Mouse (Mus musculus) frontal cortex, adult (tissue): ENCODE measurements around the gene Pde3a.

Experiments used
- ATAC-seq: cut with Nextera tagmentation; 2 replicates; pipeline ENCODE4 v1.9.2; 2017; ENCODE audit warnings: mild to moderate bottlenecking, moderate library complexity, mixed read lengths; ENCODE audit not compliant: low TSS enrichment

Pde3a gene

DNA sequence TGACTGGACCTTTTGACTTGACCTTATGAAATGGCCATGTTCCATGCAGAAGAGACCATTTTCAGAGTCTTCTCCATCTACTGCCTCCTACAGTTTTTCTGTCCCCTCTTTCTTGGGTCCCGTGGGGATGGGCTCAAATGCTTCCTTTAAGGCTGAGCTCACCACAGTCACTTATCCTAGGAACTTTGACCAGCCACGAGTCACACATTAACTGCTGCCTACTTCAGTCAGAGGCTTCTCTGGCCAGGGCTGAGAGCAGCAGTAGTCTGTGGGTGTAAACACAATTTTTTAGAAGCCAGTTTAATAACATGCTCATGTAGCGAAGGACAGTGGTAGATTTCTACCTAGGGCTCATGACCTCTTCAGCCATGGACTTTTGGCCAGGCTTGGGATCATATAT is 79.0 kb downstream of the Pde3a start:
- ATAC-seq, result no peak

- ATAC-seq, result no peak
These were observed 82.4 kb downstream of the Pde3a start for GRCm38 (mm10) chr6:141331464-141331863.

DNA sequence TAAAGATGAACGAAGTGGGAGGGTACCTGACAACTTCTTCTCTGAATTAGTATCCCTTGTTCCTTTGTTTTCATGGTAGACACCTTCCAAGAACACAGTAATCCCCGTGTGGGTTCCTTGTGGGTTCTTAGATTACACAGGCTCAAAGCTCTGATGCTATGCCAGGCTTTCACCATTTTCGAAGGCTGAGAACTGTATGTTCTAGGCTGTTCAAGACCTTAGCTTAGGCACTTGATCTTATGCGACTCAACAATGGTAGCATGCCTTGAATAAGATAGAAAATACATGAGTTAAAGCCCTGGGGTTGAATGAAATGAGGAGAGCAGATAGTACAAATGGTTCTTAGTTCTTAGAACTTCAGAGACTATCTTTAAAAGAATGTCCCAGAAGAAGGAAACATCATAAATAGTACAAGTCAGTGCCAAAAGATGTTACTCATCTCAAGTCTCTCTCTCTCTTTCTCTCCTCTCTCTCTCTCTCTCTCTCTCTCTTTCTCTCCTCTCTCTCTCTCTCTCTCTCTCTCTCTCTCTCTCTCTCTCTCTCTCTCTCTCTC is 83.6 kb downstream of the Pde3a start:
- no peak for ATAC-seq

DNA sequence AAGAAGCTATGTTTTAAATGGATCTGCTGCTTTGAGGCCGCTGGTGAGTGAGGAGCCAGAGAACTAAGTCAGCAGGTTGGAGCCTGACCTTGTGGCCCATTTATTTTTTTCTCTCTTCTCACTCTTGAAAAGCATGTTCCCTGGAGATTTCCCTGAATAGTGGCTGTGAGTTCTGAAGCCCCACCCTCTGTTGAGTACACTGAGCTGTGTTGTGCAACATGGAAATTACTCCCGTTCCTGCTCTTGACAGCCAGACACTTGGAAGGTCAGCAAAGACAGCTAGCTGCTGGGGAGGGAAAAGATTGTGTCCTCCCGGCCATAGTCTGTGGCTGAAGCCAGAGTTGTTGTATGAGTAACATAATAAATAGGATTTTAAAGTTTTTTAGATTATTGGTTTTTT is 84.2 kb downstream of the Pde3a start:
- no peak for ATAC-seq

DNA sequence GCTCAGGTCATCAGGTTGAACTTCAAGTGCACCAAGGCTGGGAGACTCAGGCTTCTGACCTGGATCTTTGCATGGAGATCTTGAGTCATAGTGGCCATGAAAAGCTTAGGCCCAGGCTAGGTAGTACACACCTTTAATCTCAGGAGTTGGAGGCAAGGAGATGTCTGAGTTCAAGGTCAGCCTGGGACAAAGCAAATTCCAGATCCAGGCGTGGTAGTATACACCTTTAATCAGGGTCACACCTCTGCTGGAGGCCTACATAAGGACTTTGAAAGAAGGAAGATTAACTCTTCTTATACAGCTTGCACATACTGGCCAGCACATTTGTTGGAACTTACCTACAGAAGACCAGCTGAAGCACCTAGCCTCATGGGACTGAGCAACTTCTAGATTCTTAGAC is 86.8 kb downstream of the Pde3a start:
- ATAC-seq, result no peak

DNA sequence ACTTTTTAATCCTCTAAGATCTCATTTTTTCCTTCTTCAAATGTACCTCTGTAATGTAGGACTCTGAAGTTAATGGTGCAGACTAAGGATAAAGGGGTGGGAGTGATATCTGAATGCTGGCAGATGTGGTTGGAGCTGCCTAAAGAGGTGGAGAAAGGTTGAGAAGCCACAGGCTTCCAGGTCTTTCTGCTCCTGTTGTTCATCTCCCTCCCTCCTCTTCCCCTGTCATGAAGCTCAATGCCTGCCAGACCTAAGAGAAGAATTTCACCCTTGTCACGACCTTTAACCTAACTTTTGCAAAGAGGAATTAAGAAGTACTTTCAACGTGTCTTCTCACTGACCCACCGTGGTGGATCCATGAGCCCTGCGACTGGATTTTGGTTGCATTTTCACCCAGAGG is 87.4 kb downstream of the Pde3a start:
- no peak for ATAC-seq

DNA sequence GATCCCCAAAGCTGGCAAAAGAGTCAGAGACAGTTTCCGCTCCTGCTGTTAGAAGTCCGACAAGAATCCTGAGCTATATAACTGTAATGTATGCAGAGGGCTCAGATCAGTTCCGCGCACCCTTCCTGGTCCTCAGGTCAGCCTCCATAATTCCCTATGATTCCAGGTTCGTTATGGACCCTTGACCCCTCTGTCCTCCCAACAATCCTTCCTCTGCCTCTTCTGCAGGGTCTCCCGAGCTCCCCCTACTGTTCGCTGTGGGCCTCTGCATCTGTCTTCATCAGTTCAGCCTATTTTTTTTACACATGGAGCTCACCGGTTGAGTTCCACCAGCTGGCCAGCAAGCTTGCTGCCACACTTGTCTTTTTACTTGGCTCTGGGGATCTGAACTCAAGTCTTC is 88.6 kb downstream of the Pde3a start:
- ATAC-seq, result 0 out of 2 replicates have a peak, but pooled peaks have one; percentile 52

GRCm38 (mm10) chr6:141341385-141341784 is 92.3 kb downstream of the Pde3a start:
- ATAC-seq, result no peak

DNA sequence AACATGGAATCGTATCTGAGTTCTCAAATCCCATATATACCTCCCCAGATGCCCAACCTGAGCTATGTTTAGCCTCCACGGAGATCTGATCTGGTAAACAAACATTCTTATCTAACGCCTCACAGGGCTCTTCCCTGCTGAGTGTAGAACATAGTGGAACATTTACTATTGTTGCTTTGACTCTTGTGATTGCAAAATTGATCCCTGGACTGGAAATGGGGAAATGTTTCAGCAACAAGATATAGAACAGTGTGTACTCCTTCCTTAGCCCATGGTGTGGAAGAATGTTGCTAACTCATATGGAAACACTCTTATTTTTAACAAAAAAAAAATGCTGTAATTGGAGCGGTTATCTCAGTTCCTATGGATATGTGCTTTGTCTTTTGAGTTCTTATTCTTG is 98.8 kb downstream of the Pde3a start:
- ATAC-seq, result no peak

DNA sequence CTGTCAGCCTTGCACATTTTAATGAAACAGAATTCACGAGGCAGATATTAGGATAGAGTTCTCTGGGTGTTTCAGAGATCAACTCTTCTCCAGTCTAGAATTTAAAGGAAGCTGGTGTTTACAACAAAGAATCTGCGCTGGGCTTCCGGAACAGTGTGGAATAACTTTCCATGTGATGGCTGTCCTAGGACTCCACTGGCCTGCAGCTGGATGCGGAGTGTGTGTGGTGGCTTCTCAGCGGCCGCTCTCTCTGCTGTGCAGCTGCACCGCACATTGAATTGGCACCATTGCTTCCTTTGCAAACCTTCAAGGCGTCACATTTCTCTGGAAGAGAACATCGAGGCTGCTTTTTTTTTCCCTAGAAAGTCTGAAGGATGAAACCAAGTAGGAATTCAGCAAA is 99.5 kb downstream of the Pde3a start:
- ATAC-seq, result peak; percentile 44; the same call in 1 of the 2 replicates

- ATAC-seq, result no peak
These were observed 101.2 kb downstream of the Pde3a start for GRCm38 (mm10) chr6:141350261-141350660.

DNA sequence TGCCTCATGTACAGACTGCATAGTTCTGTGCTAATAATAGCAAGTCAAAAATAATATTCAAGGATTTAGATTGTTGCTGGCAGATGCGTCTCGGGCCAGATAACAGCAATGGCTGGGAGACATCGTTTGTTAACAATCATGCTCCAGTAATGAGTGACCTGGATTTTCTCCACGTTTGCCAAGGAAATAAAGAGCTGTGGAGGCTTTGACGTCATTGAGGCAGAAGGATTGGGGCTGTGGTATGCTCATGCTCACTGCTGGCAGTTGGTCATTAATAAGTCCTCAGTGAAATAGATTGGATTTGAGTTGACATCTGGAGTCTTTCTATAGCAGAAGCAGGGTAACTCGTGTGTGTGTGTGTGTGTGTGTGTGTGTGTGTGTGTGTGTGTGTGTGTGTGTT is 103.2 kb downstream of the Pde3a start:
- ATAC-seq, result no peak

DNA sequence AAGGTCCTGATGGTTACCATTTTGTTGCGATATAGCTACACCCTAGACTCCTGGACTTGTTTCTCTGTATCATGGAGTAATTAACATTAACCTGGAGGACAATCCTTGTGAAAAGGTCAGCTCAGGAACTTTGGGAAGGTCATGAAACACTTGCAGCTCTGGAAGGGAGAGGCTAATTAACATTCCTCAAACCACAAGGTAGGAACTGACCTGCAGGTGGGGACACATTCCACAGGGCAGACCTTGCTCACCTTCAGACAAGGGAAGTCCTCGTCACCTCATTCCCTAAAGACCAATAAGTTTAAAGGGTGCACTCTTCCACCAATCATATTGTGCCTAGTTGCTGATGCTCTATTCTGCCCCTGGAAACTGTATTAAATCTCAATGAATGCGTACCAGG is 114.6 kb downstream of the Pde3a start:
- no peak for ATAC-seq

GRCm38 (mm10) chr6:141367037-141367436 is 118.0 kb downstream of the Pde3a start:
- no peak for ATAC-seq

- no peak; the same call in 1 of the 2 replicates for ATAC-seq
These were observed 123.6 kb downstream of the Pde3a start for GRCm38 (mm10) chr6:141372697-141373096.

DNA sequence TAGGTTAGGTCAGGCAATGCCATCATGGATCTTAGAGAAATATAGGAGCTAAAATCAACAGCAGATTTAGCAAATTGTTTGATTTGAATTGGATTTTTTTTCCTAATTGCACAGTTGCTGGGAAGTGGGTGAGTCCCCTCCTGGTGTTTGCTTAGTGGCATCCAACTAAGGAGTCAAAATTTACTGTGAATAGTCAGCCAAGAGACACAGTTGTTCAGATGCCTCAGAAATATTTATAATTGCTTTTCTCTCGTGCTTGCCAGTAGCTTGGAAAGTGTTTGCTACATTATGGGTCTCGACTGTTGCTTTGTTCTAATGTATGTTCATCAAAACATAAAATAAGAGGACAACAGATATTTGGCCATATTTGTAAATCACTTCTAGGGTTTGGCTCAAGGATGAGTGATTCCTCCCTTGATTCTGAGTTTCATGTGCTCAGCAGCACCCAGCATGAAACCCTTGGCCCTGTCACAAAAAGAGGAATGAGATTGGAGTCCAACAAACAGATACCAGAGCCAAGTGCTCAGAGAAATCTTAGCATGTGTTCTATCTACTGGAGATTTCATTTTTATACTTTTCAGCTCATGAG is 125.5 kb downstream of the Pde3a start:
- no peak for ATAC-seq

DNA sequence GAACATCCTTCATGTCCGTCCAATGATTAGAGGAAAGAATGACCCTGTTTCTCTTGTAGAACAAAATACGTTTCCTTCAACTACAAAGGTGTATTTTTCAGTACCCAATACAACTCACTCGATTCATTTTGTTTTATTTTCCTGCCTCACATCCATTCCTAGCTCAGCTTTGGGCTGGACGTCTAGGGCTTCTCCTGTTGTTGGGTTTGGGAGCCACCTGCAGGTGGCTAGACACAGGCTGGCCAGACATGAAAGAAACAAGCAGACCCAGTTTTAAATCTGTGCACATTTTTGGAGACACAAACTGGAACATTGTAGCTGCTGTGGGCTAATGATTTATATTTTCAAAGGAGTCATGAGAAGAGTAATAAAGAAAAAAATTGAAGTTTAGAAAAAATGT is 126.1 kb downstream of the Pde3a start:
- no peak; the same call in 1 of the 2 replicates for ATAC-seq

DNA sequence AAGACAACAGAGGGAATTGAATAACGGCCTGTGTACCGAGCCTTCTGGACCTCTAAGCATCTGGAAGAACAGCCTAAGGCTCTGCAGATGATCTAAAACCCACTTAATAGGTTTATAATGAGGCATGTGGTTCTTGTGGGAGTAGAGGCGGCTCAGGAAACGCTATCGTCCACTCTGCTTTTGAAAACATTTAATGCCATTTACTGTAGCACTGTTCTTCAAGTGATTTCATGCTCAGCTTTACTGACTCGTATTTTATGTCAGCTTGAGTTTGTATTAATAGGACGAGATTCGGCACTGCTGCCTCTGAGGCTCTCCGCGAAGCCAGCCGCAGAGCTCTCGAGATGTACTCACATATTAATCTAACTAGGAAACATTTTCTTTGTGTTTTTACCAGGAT is 131.9 kb downstream of the Pde3a start:
- ATAC-seq, result no peak

GRCm38 (mm10) chr6:141381473-141381872 is 132.4 kb downstream of the Pde3a start:
- no peak for ATAC-seq

DNA sequence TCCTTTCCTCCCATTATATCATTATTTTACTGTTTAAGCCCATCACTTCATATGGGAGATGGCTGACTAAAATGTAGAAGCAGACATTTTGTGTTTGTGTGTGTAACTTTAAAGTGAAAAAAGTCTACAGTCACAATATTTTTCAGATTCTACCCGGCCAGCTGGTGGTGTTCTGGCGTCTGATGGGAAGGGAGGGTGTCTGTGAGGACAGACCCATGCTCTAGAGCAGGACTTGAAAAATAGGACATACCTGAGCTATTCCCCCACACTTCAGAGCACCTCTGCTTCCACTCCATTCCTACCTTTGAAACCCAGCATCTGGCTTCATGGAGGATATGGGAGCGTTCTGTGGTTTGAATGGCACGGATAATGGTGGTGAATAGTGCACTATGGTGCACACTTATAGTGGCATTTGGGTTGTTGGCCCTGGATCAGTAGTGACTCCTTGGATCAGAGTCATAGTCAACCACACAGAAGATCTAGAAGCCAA is 132.9 kb downstream of the Pde3a start:
- ATAC-seq, result no peak

- ATAC-seq, result no peak
These were observed 139.0 kb downstream of the Pde3a start for GRCm38 (mm10) chr6:141388104-141388503.

GRCm38 (mm10) chr6:141395926-141396325 is 146.9 kb downstream of the Pde3a start:
- no peak for ATAC-seq

DNA sequence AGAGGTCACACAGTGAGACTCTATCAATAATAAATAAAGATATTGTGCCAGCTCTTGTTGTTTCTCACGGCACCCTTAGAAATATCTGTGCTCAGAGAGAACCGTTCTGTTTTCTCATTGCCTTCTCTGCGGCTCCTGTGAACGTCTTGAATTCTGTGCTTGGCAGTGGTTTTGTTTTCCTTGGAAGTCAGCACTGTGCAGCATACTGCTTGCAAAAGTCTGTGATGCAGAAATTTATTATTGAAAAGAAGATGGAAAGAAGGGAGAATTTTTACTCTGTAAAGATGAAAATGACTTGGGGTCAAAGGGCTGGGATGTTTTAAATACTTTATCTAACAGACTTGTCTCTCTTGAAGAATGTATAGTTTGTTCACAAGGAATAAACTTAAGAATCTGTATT is 150.3 kb downstream of the Pde3a start:
- ATAC-seq, result no peak

DNA sequence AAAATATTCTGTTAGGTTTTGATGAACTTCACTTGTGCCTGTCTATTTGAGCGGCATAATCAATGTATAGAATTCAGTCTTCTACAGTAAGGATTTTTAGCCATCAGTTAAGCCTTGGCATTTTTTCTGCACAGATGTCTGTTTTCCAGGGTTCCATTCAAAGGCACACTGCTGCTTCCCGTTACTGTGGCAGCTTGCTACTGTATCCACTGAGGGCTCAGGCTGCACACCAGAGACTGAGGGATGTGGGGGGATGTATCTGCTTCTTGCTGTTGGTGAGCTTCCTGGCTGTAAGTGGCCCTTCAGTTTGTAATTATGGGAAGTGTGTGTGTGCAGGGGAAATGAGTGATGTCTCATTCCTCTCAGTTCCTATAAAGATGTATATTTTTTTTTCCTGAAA is 154.9 kb downstream of the Pde3a start:
- ATAC-seq, result no peak
